Mouse (Mus musculus) liver, embryonic 14.5 days (tissue): Measurements from ENCODE around the gene Gfpt1. TPM values are rescaled to one million over a fixed set of nuclear protein-coding genes. Genes with fewer than 3 reads are reported as not detected.
"Not testable (repeated sequence)": the region's sequence is repeated elsewhere in the genome, so short reads cannot be mapped to it uniquely, and the experiment has no call there.

ENCODE experiments used
- ATAC-seq: fragments of 200-750 bp; cut with Nextera tagmentation; 2 replicates; pipeline ENCODE4 v1.8.0; 2017; ENCODE audit warnings: moderate number of reproducible peaks, mild to moderate bottlenecking, moderate library complexity; ENCODE audit not compliant: insufficient read depth
- DNase-seq, 3 experiments: peaks; one replicate each; pipeline ENCODE4 v3.0.0-alpha.2; 2012 to 2013; ENCODE audit warnings: low read depth in 3 of 3, low spot score in 3 of 3
- H3K27ac ChIP-seq: fragments of 300-500 bp; sonication (generic); 2 replicates; pipeline ENCODE4 v1.5.1; 2014; ENCODE audit warnings: moderate library complexity, mild to moderate bottlenecking, control low read depth, inconsistent platforms
- H3K27me3 ChIP-seq: fragments of 300-500 bp; sonication (generic); 2 replicates; pipeline ENCODE4 v1.6.1; 2014; ENCODE audit warnings: mild to moderate bottlenecking, low read length, moderate library complexity; ENCODE audit not compliant: control insufficient read depth, insufficient read depth
- H3K36me3 ChIP-seq: fragments of 300-500 bp; sonication (generic); replicated peaks from 2 replicates; pipeline ENCODE4 v1.6.1; 2014; ENCODE audit warnings: low read depth; ENCODE audit not compliant: control insufficient read depth, insufficient read depth
- H3K4me1 ChIP-seq, 2 experiments: fragments of 200-500 bp in 1 of 2; fragments of 300-500 bp in 1 of 2; sonication (generic) in 1 of 2; replicated peaks; 2 replicates each; pipeline ENCODE4 v1.6.1; 2012 to 2014; ENCODE audit warnings: antibody characterized with exemption in 1 of 2, inconsistent platforms in 1 of 2, low read length in 1 of 2; ENCODE audit not compliant: control insufficient read depth in 2 of 2, insufficient read depth in 2 of 2
- H3K4me2 ChIP-seq: fragments of 300-500 bp; sonication (generic); 2 replicates; pipeline ENCODE4 v1.6.1; 2014; ENCODE audit warnings: low read depth, mild to moderate bottlenecking, control low read depth, moderate library complexity
- H3K4me3 ChIP-seq, 2 experiments: fragments of 200-500 bp in 1 of 2; fragments of 300-500 bp in 1 of 2; sonication (generic) in 1 of 2; 2 replicates each; pipeline ENCODE4 v1.5.1; 2012 to 2014; ENCODE audit warnings: low read depth in 2 of 2, low read length in 2 of 2, mild to moderate bottlenecking in 2 of 2, control low read depth in 1 of 2, inconsistent platforms in 1 of 2, moderate library complexity in 1 of 2; ENCODE audit not compliant: insufficient read depth in 1 of 2
- H3K9ac ChIP-seq: fragments of 300-500 bp; sonication (generic); replicated peaks from 2 replicates; pipeline ENCODE4 v1.6.1; 2014; ENCODE audit warnings: mild to moderate bottlenecking, control low read depth, moderate library complexity
- H3K9me3 ChIP-seq: fragments of 300-500 bp; sonication (generic); 2 replicates; pipeline ENCODE4 v1.6.1; 2016; ENCODE audit warnings: low read length, mixed read lengths; ENCODE audit not compliant: control insufficient read depth
- CTCF ChIP-seq: IDR thresholded peaks from 2 replicates; pipeline ENCODE4 v1.5.1; 2016; ENCODE audit warnings: antibody characterized with exemption, low read depth, control low read depth
- EP300 ChIP-seq: IDR thresholded peaks from 2 replicates; pipeline ENCODE4 v1.6.1; 2016; ENCODE audit warnings: antibody characterized with exemption, low read depth
- WGBS: fragments of 180-500 bp; shearing (Covaris S2); extraction: QIAGEN DNeasy Blood & Tissue Kit; methylation state at CpG from one replicate; pipeline ENCODE4 v1.1.7; 2014; ENCODE audit not compliant: insufficient replicate concordance; 5-methylcytosine and 5-hydroxymethylcytosine counted together
- polyA plus RNA-seq, 2 experiments: library from polyadenylated mRNA; depleted of rRNA in 1 of 2; stranded (reverse) in 1 of 2; unstranded in 1 of 2; fragments of >200 nt; fragmentation: Nextera tagmentation in 1 of 2; extraction: Ambion mirVana in 1 of 2; gene quantifications; 2 replicates each; pipeline versions ENCODE4 v1.2.1 to v1.2.3; 2012 to 2014

Gene Gfpt1
- polyA plus RNA-seq, 2 experiments, result 5.2 to 5.5 TPM

GRCm38 (mm10) chr6:87085026-87085425 lies 42.4 kb downstream of the Gfpt1 start:
- no peaks in the 10 kb centered on the region for H3K27me3 ChIP-seq
- 4% methylated on average over 6 of the region's 6 CpGs for WGBS
- peak; percentile 82 for ATAC-seq
- DNase-seq, result peak; percentile 55
- H3K9ac ChIP-seq, result no peak overlapping the region
- peaks cover 5 to 12% of the 10 kb centered on the region in 2 experiments for H3K4me1 ChIP-seq
- H3K4me3 ChIP-seq, result no peak overlapping the region
- TF ChIP-seq CTCF (no peak), EP300 (peak; percentile 91)
- no peaks in the 10 kb centered on the region for H3K9me3 ChIP-seq
- no peak overlapping the region for H3K4me2 ChIP-seq
- H3K36me3 ChIP-seq, result peaks cover 5% of the 10 kb centered on the region
- no peak overlapping the region for H3K27ac ChIP-seq

DNA sequence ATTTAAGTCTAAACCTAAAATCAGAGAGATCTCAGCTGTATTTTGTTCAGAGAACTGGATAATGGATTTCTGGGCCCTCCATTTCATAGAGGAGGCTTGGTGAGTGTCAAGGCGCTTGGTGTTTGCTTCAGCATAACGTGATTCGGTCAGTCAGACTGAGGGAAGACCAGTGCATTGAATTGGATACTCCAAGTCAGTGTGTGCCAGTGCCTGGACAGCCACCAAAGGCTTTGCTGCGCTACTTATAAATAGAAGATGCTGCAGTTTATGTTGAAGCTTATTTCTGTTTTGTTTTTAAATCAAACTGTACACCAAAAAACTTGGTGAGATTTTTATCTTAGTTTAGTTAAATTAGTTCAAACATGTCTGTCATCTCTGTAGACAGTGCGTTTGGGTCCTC lies 45.7 kb downstream of the Gfpt1 start:
- no peak for DNase-seq
- Histone ChIP-seq H3K9ac (no peak overlapping the region), H3K4me3 (no peak overlapping the region), H3K36me3 (peaks cover 5% of the 10 kb centered on the region), H3K9me3 (no peaks in the 10 kb centered on the region), H3K27ac (no peak overlapping the region), H3K27me3 (no peaks in the 10 kb centered on the region), H3K4me1 (peaks cover 5 to 22% of the 10 kb centered on the region in 2 experiments), H3K4me2 (no peak overlapping the region)
- ATAC-seq, result no peak
- WGBS, result 70% methylated on average over 5 of the region's 5 CpGs
- TF ChIP-seq CTCF, result no peak
- no peak for TF ChIP-seq EP300

DNA sequence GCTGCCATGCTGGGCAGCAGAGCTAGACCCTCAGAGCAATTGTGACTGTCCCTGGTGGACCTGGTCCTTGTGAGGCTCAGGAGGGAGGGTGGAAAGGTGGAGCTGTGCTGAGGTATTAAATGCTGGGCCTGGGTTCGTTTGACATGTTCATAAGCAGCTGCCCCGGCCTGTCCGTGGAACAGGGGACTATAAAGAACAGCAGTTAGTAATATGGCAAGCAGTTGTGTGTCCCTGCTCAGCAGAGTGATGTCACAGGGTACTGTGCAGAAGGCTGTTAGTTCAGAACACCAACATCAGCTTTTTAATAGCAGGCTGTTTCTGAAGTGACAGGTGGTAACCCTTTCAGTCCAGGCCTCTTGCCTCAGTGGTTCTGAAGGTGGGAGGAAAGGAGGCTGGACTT lies 48.2 kb downstream of the Gfpt1 start:
- Histone ChIP-seq H3K9me3 (no peaks in the 10 kb centered on the region), H3K9ac (no peak overlapping the region), H3K4me1 (peaks cover 0 to 9% of the 10 kb centered on the region in 2 experiments), H3K4me2 (no peak overlapping the region), H3K4me3 (no peak overlapping the region), H3K27ac (no peak overlapping the region), H3K27me3 (no peaks in the 10 kb centered on the region), H3K36me3 (peaks cover 2% of the 10 kb centered on the region)
- no peak for DNase-seq
- no peak for ATAC-seq
- WGBS, result 74% methylated on average over 3 of the region's 3 CpGs
- TF ChIP-seq EP300, result no peak
- TF ChIP-seq CTCF, result no peak

- Histone ChIP-seq H3K9ac (no peak overlapping the region), H3K4me1 (peaks cover 0 to 9% of the 10 kb centered on the region in 2 experiments), H3K4me2 (no peak overlapping the region), H3K36me3 (peaks cover 2% of the 10 kb centered on the region), H3K27me3 (no peaks in the 10 kb centered on the region), H3K9me3 (no peaks in the 10 kb centered on the region), H3K4me3 (no peak overlapping the region), H3K27ac (no peak overlapping the region)
- WGBS, result 36% methylated on average over 5 of the region's 5 CpGs
- ATAC-seq, result no peak
- TF ChIP-seq EP300, result no peak
- TF ChIP-seq CTCF, result no peak
- peak in 1 of 3 experiments; percentile 24 for DNase-seq
Measured at GRCm38 (mm10) chr6:87092476-87092875, 49.8 kb downstream of the Gfpt1 start.

DNA sequence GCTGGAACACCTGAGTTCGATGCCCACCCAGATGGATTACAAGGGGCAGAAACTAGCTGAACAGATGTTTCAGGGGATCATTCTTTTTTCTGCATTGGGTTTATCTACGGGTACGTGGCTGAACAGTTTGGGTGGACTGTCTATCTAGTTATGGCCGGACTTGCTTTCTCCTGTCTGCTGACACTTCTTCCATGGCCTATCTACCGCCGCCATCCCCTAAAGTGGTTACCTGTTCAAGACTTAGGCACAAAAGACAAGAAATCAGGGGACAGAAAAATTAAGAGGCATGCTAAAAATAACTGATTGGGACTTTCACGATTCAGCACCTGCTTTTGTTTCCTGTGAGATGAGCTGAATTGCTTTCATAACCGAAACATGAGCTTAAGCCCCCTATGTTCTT lies 51.0 kb downstream of the Gfpt1 start:
- ATAC-seq, H3K4me1 ChIP-seq, H3K27me3 ChIP-seq, H3K4me3 ChIP-seq, H3K9me3 ChIP-seq, H3K4me2 ChIP-seq, H3K36me3 ChIP-seq, H3K27ac ChIP-seq, DNase-seq, H3K9ac ChIP-seq: not testable (repeated sequence)
- WGBS, result 55% methylated on average over 8 of the region's 8 CpGs
